Comparison of ENCODE assay signal across 29 mouse cellular contexts in genomic region chr12:114932158-114932557, GRCm38 (mm10).
DNase-seq lines count a peak whose midpoint lies in the region; ATAC-seq and TF ChIP-seq lines count a peak whose summit lies in the region.
"Had no signal": no experiment of that assay in that cellular context is flagged by ENCODE, and none has a peak within 500 bp of the region (broad histone marks: within the 10 kb centered on the region; RNA-seq: fewer than 3 reads in every experiment).

No protein-coding gene starts in this region.

- 69% methylated on average over 3 of the region's 3 CpGs for WGBS in liver, postnatal 0 days (ENCODE audit: insufficient replicate concordance)
- WGBS in liver, embryonic 11.5 days = 79% methylated on average over 3 of the region's 3 CpGs
- 87% methylated on average over 3 of the region's 3 CpGs for WGBS in hindbrain, embryonic 13.5 days

- no peak overlapping the region for H3K4me2 ChIP-seq in liver, postnatal 0 days (ENCODE audit: low read depth, low read length)
- no peak overlapping the region for H3K4me2 ChIP-seq in liver, embryonic 11.5 days
- no peak overlapping the region for H3K4me2 ChIP-seq in hindbrain, embryonic 13.5 days
- H3K4me2 ChIP-seq: embryonic facial prominence, embryonic 15.5 days; forebrain, embryonic 12.5 days; heart, embryonic 12.5 days; limb, embryonic 15.5 days; lung, embryonic 14.5 days; midbrain, embryonic 13.5 days had no signal

- no peaks in the 10 kb centered on the region for H3K4me1 ChIP-seq in liver, postnatal 0 days (ENCODE audit: insufficient read depth)
- no peaks in the 10 kb centered on the region for H3K4me1 ChIP-seq in liver, embryonic 11.5 days (replicated peaks; ENCODE audit: control insufficient read depth, insufficient read depth, low read length)
- H3K4me1 ChIP-seq in hindbrain, embryonic 13.5 days (replicated peaks) = no peaks in the 10 kb centered on the region
- H3K4me1 ChIP-seq: embryonic facial prominence, embryonic 15.5 days; forebrain, embryonic 12.5 days; heart, embryonic 12.5 days; hindbrain, embryonic 10.5 days; limb, embryonic 10.5 days; limb, embryonic 15.5 days; midbrain, embryonic 13.5 days had no signal

- ATAC-seq in liver, postnatal 0 days = peak; percentile 49
- no peak for ATAC-seq in liver, embryonic 11.5 days (replicated peaks; ENCODE audit: low FRiP score)
- peak; percentile 81 for ATAC-seq in activated CD4-positive, CD25-positive, alpha-beta regulatory T cell, adult 4 months
- ATAC-seq in monocyte, adult 5-6 weeks (replicated peaks; ENCODE audit: insufficient number of reproducible peaks, low FRiP score, low TSS enrichment, poor library complexity, severe bottlenecking) = 0 out of 2 replicates have a peak, but pooled peaks have one; percentile 40
- ATAC-seq in hindbrain, embryonic 13.5 days (ENCODE audit: low FRiP score) = no peak
- ATAC-seq: hindbrain, embryonic 16.5 days; intestine, embryonic 16.5 days; midbrain, embryonic 13.5 days had no signal

- no peaks in the 10 kb centered on the region for H3K36me3 ChIP-seq in liver, postnatal 0 days (replicated peaks; ENCODE audit: insufficient read depth, low read length)
- no peaks in the 10 kb centered on the region for H3K36me3 ChIP-seq in liver, embryonic 11.5 days (ENCODE audit: control insufficient read depth, insufficient read depth, low read length)
- no peaks in the 10 kb centered on the region for H3K36me3 ChIP-seq in hindbrain, embryonic 13.5 days
- H3K36me3 ChIP-seq: embryonic facial prominence, embryonic 15.5 days; forebrain, embryonic 12.5 days; heart, embryonic 12.5 days; hindbrain, embryonic 10.5 days; limb, embryonic 10.5 days; limb, embryonic 15.5 days; midbrain, embryonic 13.5 days had no signal

- H3K9ac ChIP-seq in liver, postnatal 0 days (replicated peaks) = no peak overlapping the region
- no peak overlapping the region for H3K9ac ChIP-seq in liver, embryonic 11.5 days (ENCODE audit: low read depth, low read length)
- no peak overlapping the region for H3K9ac ChIP-seq in hindbrain, embryonic 13.5 days
- H3K9ac ChIP-seq: embryonic facial prominence, embryonic 15.5 days; forebrain, embryonic 12.5 days; heart, embryonic 12.5 days; limb, embryonic 15.5 days; liver, embryonic 14.5 days; lung, embryonic 14.5 days; midbrain, embryonic 13.5 days had no signal

- no peak for TF ChIP-seq EP300 in liver, postnatal 0 days (IDR thresholded peaks at IDR 0.05; ENCODE audit: low read depth)

- TF ChIP-seq CTCF in liver, postnatal 0 days (IDR thresholded peaks at IDR 0.05; ENCODE audit: low read depth) = no peak

- H3K27me3 ChIP-seq in liver, postnatal 0 days (ENCODE audit: insufficient read depth, low read length) = no peaks in the 10 kb centered on the region
- no peaks in the 10 kb centered on the region for H3K27me3 ChIP-seq in liver, embryonic 11.5 days (replicated peaks; ENCODE audit: control insufficient read depth, insufficient read depth, low read length)
- H3K27me3 ChIP-seq in hindbrain, embryonic 13.5 days = no peaks in the 10 kb centered on the region
- H3K27me3 ChIP-seq: embryonic facial prominence, embryonic 15.5 days; forebrain, embryonic 12.5 days; heart, embryonic 12.5 days; limb, embryonic 15.5 days; midbrain, embryonic 13.5 days had no signal

- no peaks in the 10 kb centered on the region for H3K9me3 ChIP-seq in liver, postnatal 0 days (ENCODE audit: low read length)
- no peaks in the 10 kb centered on the region; the same call in 1 of the 2 replicates for H3K9me3 ChIP-seq in liver, embryonic 11.5 days (ENCODE audit: control insufficient read depth, low read length)
- H3K9me3 ChIP-seq in hindbrain, embryonic 13.5 days = peaks cover 47% of the 10 kb centered on the region
- H3K9me3 ChIP-seq: embryonic facial prominence, embryonic 15.5 days; limb, embryonic 15.5 days had no signal

- H3K27ac ChIP-seq in liver, postnatal 0 days (ENCODE audit: low read depth) = no peak overlapping the region
- no peak overlapping the region for H3K27ac ChIP-seq in liver, embryonic 11.5 days (ENCODE audit: low read depth, low read length)
- no peak overlapping the region for H3K27ac ChIP-seq in hindbrain, embryonic 13.5 days
- H3K27ac ChIP-seq: embryonic facial prominence, embryonic 15.5 days; forebrain, embryonic 12.5 days; hindbrain, embryonic 10.5 days; kidney, postnatal 0 days; limb, embryonic 10.5 days; limb, embryonic 15.5 days; liver, embryonic 14.5 days; midbrain, embryonic 13.5 days had no signal

- no peak overlapping the region for H3K4me3 ChIP-seq in liver, postnatal 0 days (ENCODE audit: low read depth, low read length)
- H3K4me3 ChIP-seq in liver, embryonic 11.5 days (ENCODE audit: low read depth, low read length) = no peak overlapping the region
- H3K4me3 ChIP-seq in hindbrain, embryonic 13.5 days = no peak overlapping the region
- H3K4me3 ChIP-seq: embryonic facial prominence, embryonic 15.5 days; forebrain, embryonic 12.5 days; heart, embryonic 12.5 days; hindbrain, embryonic 10.5 days; limb, embryonic 10.5 days; limb, embryonic 15.5 days; midbrain, embryonic 13.5 days had no signal

- no peak for DNase-seq in liver, postnatal 0 days
- DNase-seq in liver, embryonic 11.5 days (ENCODE audit: low spot score) = no peak
- DNase-seq in induced T-regulatory cell, adult 2 months (ENCODE audit: low read depth) = peak; percentile 22
- DNase-seq in adrenal gland, postnatal 10 days = no peak
- DNase-seq in frontal cortex, postnatal 10 days (ENCODE audit: low spot score in 2 of 2) = no peak
- DNase-seq: adrenal gland, postnatal 14 days; cerebellum, adult 11-12 months; cerebellum, postnatal 10 days; gastrocnemius, postnatal 25 days; heart, adult 18-20 months; kidney, adult 8-10 months; kidney, postnatal 4 days; layer of hippocampus, postnatal 36 days; lung, embryonic 14.5 days; lung, postnatal 14 days had no signal

Comparison
In these comparisons a context has a peak if more than half of its experiments do, and no peak if none do; other contexts are left out.
1. ATAC-seq: peak in liver, postnatal 0 days (single experiment), activated CD4-positive, CD25-positive, alpha-beta regulatory T cell, adult 4 months (single experiment) and monocyte, adult 5-6 weeks (single experiment); none in liver, embryonic 11.5 days (single experiment) and hindbrain, embryonic 13.5 days (single experiment).